Mouse (Mus musculus): ENCODE measurements around the gene Nkx6-1. TPM values are rescaled to one million over a fixed set of nuclear protein-coding genes. Genes with fewer than 3 reads are reported as not detected.

Gene Nkx6-1
- total and polyA plus RNA-seq, 3 experiments = not detected

DNA sequence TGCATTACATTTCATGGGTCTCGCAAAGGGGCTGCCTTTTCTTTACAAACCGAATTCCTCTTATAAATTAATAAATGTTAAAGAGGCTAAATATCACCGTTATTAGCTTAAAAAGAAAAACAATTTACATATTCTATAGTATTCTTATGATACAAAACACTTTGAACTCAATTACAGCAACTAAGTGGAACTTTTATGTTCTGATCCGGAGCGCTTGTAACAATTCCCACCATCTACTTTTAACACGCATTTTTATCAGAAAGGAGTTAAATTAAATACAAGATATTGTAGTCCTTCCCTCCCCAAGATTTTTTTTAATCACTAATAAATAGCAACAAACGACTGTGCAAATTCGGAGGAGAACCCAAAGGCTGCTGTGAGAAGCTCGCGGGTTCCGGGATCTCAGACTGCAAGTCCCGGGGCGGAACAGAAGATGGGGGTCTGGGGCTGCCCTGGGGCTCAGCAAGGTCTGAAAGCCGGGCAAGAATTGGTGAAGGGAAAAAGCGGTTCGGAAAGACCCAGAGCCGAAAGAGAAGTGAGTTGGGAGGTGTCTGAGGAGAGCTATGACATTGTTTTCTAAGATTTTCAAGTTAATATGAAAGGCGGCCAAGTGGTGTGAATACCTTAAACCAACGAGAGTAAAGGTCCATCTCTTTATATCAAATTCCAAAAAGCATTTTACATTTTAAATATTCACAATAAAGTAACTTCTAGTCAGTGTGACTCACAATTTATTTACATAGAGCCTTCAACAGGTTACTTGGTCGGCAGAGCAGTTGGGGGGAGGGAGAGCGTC lies 6.4 kb downstream of the Nkx6-1 start:
- Histone ChIP-seq H3K9me3 (replicated peaks; ENCODE audit: low read length) (peaks cover 69% of the 10 kb centered on the region), H3K27ac (ENCODE audit: insufficient read depth, low read depth) (no peak overlapping the region), H3K27me3 (replicated peaks) (no peaks in the 10 kb centered on the region), H3K4me3 (replicated peaks in 1 of 3; ENCODE audit: low read depth in 2 of 3, low read length in 2 of 3, poor library complexity in 1 of 3) (no peak overlapping the region), H3K79me2 (replicated peaks; ENCODE audit: control insufficient read depth, extremely low read depth, insufficient read depth, poor library complexity, severe bottlenecking) (no peaks in the 10 kb centered on the region), H3K4me2 (ENCODE audit: insufficient read depth, low read depth, poor library complexity, severe bottlenecking) (no peak overlapping the region), H3K4me1 (ENCODE audit: control insufficient read depth in 1 of 2, insufficient read depth in 2 of 2) (no peaks in the 10 kb centered on the region), H3K9ac (ENCODE audit: insufficient read depth, low read depth) (no peak overlapping the region), H3K36me3 (replicated peaks in 1 of 2; ENCODE audit: control insufficient read depth in 1 of 2, insufficient read depth in 1 of 2, low read length in 1 of 2) (no peaks in the 10 kb centered on the region)
- dilution Hi-C loops (cut with MboI; ENCODE audit: extremely low pct_ligation_motif_present, extremely low pct_unique_long_range_greater_than_20kb, low sequenced_read_pairs) (no loop called here), in situ Hi-C loops (cut with MboI; ENCODE audit: low pct_ligation_motif_present, low pct_unique_long_range_greater_than_20kb, low sequenced_read_pairs) (no loop called here)
- DNase-seq (ENCODE audit: extremely low read depth) = no peak
- no peak for TF ChIP-seq HCFC1 (IDR thresholded peaks at IDR 0.05; ENCODE audit: low read depth, low read length)
- no peak for TF ChIP-seq RAD21 (IDR thresholded peaks at IDR 0.05; ENCODE audit: low read depth, low read length)
- no peak for TF ChIP-seq MYC (IDR thresholded peaks at IDR 0.05; ENCODE audit: low read depth, low read length)
- TF ChIP-seq ETS1 (conservative IDR thresholded peaks at IDR 0.05; ENCODE audit: low read depth, low read length) = no peak
- TF ChIP-seq TCF12 (IDR thresholded peaks at IDR 0.05; ENCODE audit: low read depth, low read length) = no peak
- TF ChIP-seq MEF2A (IDR thresholded peaks at IDR 0.05; ENCODE audit: borderline replicate concordance, low read depth, low read length) = no peak
- TF ChIP-seq ELF1 (IDR thresholded peaks at IDR 0.05; ENCODE audit: low read depth, low read length) = no peak
- no peak for TF ChIP-seq RCOR1 (conservative IDR thresholded peaks at IDR 0.05; ENCODE audit: low read depth, low read length)
- no peak for TF ChIP-seq TBP (conservative IDR thresholded peaks at IDR 0.05; ENCODE audit: low read depth, low read length)
- no peak for TF ChIP-seq ZC3H11A (IDR thresholded peaks at IDR 0.05; ENCODE audit: low read depth, low read length)
- TF ChIP-seq MXI1 (IDR thresholded peaks at IDR 0.05; ENCODE audit: low read depth, low read length) = no peak
- no peak for TF ChIP-seq PAX5 (IDR thresholded peaks at IDR 0.05; ENCODE audit: low read length)
- no peak for TF ChIP-seq ZNF384 (IDR thresholded peaks at IDR 0.05; ENCODE audit: low read depth, low read length)
- no peak for TF ChIP-seq CHD2 (IDR thresholded peaks at IDR 0.05; ENCODE audit: low read length)
- TF ChIP-seq JUND (conservative IDR thresholded peaks at IDR 0.05; ENCODE audit: low read depth, low read length) = no peak
- no peak for TF ChIP-seq NRF1 (IDR thresholded peaks at IDR 0.05; ENCODE audit: low read depth, low read length)
- no peak for TF ChIP-seq USF1 (IDR thresholded peaks at IDR 0.05; ENCODE audit: low read depth, low read length)
- no peak for TF ChIP-seq GABPA (IDR thresholded peaks at IDR 0.05; ENCODE audit: insufficient replicate concordance, low read depth, low read length)

DNA sequence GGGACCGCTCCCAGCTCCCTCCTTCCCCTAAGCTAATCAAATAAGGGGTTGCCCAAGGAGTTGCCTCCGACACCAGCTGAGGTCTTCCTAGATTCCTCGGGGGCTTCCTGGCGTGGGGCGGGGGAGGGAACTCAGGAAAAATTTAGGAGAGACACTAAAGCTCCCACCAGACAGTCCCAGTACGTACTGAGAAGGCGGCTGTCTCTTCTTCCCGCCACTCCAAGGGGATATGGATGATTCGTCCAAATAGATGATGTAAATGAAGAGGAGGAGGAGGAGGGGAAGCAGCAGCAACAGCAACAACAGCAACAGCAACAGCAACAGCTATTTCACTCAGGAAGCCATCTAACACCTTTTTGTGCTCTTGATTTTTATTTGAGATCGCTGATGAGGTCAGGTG lies 7.1 kb downstream of the Nkx6-1 start:
- in situ Hi-C loops (cut with MboI; ENCODE audit: low pct_ligation_motif_present, low pct_unique_long_range_greater_than_20kb, low sequenced_read_pairs) = no loop called here
- no peak overlapping the region for H3K4me2 ChIP-seq (ENCODE audit: insufficient read depth, low read depth, poor library complexity, severe bottlenecking)
- TF ChIP-seq SMC3 (IDR thresholded peaks at IDR 0.05; ENCODE audit: low read depth, low read length) (no peak), ZMIZ1 (IDR thresholded peaks at IDR 0.05; ENCODE audit: low read depth, low read length) (no peak), POLR2AphosphoS2 (IDR thresholded peaks at IDR 0.05; ENCODE audit: low read depth, low read length) (no peak), GABPA (IDR thresholded peaks at IDR 0.05; ENCODE audit: insufficient replicate concordance, low read depth, low read length) (no peak), ETS1 (conservative IDR thresholded peaks at IDR 0.05; ENCODE audit: low read depth, low read length) (no peak), ZNF384 (IDR thresholded peaks at IDR 0.05; ENCODE audit: low read depth, low read length) (no peak), MEF2A (IDR thresholded peaks at IDR 0.05; ENCODE audit: borderline replicate concordance, low read depth, low read length) (no peak), E2F4 (IDR thresholded peaks at IDR 0.05; ENCODE audit: insufficient replicate concordance, low read depth, low read length) (no peak), KAT2A (IDR thresholded peaks at IDR 0.05; ENCODE audit: insufficient replicate concordance, low read length) (no peak), MAX (IDR thresholded peaks at IDR 0.05; ENCODE audit: low read length) (no peak), MYC (IDR thresholded peaks at IDR 0.05; ENCODE audit: low read depth, low read length) (no peak), CHD2 (IDR thresholded peaks at IDR 0.05; ENCODE audit: low read length) (no peak), MXI1 (IDR thresholded peaks at IDR 0.05; ENCODE audit: low read depth, low read length) (no peak), ELF1 (IDR thresholded peaks at IDR 0.05; ENCODE audit: low read depth, low read length) (no peak), TBP (conservative IDR thresholded peaks at IDR 0.05; ENCODE audit: low read depth, low read length) (no peak), RCOR1 (conservative IDR thresholded peaks at IDR 0.05; ENCODE audit: low read depth, low read length) (no peak)
- H3K4me3 ChIP-seq (replicated peaks in 1 of 3; ENCODE audit: low read depth in 2 of 3, low read length in 2 of 3, poor library complexity in 1 of 3) = no peak overlapping the region
- no peak overlapping the region for H3K27ac ChIP-seq (ENCODE audit: insufficient read depth, low read depth)
- no peak overlapping the region for H3K9ac ChIP-seq (ENCODE audit: insufficient read depth, low read depth)
- dilution Hi-C loops (cut with MboI; ENCODE audit: extremely low pct_ligation_motif_present, extremely low pct_unique_long_range_greater_than_20kb, low sequenced_read_pairs) = no loop called here
- peaks cover 68% of the 10 kb centered on the region for H3K9me3 ChIP-seq (replicated peaks; ENCODE audit: low read length)
- DNase-seq (ENCODE audit: extremely low read depth) = no peak
- H3K79me2 ChIP-seq (replicated peaks; ENCODE audit: control insufficient read depth, extremely low read depth, insufficient read depth, poor library complexity, severe bottlenecking) = no peaks in the 10 kb centered on the region
- no peaks in the 10 kb centered on the region for H3K36me3 ChIP-seq (replicated peaks in 1 of 2; ENCODE audit: control insufficient read depth in 1 of 2, insufficient read depth in 1 of 2, low read length in 1 of 2)
- H3K27me3 ChIP-seq (replicated peaks) = no peaks in the 10 kb centered on the region
- H3K4me1 ChIP-seq (ENCODE audit: control insufficient read depth in 1 of 2, insufficient read depth in 2 of 2) = no peaks in the 10 kb centered on the region

All from CH12.LX (cell line).